Mouse (Mus musculus) embryonic fibroblast, embryonic 13.5 days (primary cell): Measurements from ENCODE around the gene AC124108.1.

ENCODE experiments used
- CTCF ChIP-seq: IDR thresholded peaks from 2 replicates; pipeline ENCODE4 v1.5.1; 2011; ENCODE audit warnings: mild to moderate bottlenecking, control low read depth, low read length, moderate library complexity, borderline replicate concordance; ENCODE audit not compliant: insufficient read depth
- POLR2A ChIP-seq: IDR thresholded peaks from 2 replicates; pipeline ENCODE4 v1.6.1; 2011; ENCODE audit warnings: low read depth, mild to moderate bottlenecking, control low read depth, low read length, moderate library complexity

DNA sequence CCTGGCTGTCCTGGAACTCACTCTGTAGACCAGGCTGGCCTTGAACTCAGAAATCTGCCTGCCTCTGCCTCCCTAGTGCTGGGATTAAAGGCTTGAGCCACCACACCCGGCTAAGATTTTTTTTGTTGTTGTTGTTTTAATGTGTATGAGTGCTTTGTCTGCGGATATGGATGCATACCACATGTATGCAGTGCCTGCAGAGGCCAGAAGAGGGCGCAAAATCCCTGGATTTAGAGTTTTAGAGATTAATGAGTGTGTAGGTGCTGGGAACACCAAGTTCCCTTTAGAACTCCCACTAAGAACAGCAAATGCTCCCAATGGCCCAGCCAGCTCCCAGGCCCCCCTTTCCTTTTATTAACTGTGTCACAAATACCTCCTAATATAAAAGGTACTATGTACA is 25.4 kb upstream of the AC124108.1 start:
- TF ChIP-seq POLR2A, result no peak
- no peak for TF ChIP-seq CTCF
